Mouse (Mus musculus) gastrocnemius, postnatal 36 days (tissue): Measurements from ENCODE around the gene Klhl31. TPM values are rescaled to one million over a fixed set of nuclear protein-coding genes. Genes with fewer than 3 reads are reported as not detected.

Experiments
- DNase-seq, 2 experiments: peaks; one replicate each; pipeline ENCODE4 v3.0.0; 2022
- intact Hi-C: fragments of 180-260 bp; cut with DNase I; formaldehyde crosslinking; loops from one replicate; pipeline ENCODE4 v1.15.1; 2025
- total RNA-seq, 2 experiments: library from RNA; stranded (reverse); gene quantifications; 2 replicates each; pipeline ENCODE4 v1.2.3; 2021

Klhl31 gene
- total RNA-seq, 2 experiments from 2014 or later: 521 to 528 TPM

DNA sequence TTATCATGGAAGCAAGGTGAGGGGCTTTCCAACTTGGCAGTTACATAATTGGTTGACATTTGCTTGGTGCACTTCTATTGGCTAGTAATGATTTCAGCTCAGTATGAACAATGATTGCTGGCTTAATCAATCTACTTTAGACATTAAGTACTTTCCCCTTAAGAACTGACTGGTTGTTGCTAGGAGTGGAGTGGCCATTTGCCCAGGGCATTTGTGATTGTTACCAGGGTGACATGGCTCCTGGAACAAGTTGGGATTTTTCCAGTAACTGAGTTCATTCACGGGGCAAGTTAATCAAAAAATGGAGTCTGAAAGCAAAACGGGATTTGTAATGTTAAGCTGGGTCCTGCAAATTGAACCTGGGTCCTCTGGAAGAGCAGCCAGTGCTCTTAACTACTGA lies 15.8 kb upstream of the Klhl31 start:
- intact Hi-C loops: no loop called here
- no peak for DNase-seq

GRCm38 (mm10) chr9:77622874-77623273 lies 13.4 kb upstream of the Klhl31 start:
- intact Hi-C loops: no loop called here
- no peak for DNase-seq

DNA sequence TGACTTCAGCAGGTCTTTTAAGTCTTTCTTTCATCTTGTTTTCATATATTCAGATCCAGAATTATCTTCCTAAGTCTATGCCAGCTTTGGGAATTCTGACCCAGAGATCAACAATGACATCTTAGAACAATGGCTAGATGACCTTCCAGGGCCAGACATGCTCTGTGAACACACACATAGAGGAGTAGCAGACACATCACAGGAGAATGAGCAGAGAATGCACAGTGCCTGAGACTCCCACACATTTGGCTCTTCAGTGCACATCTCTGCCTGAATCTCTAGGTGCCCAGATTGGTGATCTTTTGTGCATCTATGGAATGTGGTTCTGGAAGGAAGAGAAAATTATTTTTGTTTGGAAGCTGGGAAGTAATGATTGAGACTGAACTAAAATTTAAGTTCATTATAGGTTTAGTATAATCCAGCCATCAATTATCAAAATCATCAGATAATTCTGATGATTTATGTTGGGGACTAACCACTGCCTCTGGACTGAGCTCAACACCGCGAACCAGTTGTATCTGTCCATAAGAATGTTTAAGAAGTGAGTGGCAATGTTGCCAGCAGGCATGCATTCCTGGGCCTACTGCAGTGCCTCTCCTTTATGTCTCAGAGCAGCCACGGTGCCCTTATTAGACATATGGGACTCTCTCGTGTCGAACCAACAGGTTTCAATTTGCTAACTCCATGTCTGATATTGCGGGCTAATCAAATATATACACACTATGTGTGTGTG lies 12.8 kb upstream of the Klhl31 start:
- intact Hi-C loops: no loop called here
- no peak for DNase-seq

- intact Hi-C loops: no loop called here
Observed at GRCm38 (mm10) chr9:77624171-77624570, 12.1 kb upstream of the Klhl31 start.

GRCm38 (mm10) chr9:77628676-77629075 lies 7.6 kb upstream of the Klhl31 start:
- intact Hi-C loops: no loop called here
- peak in 1 of 2 experiments; percentile 37 for DNase-seq

More at GRCm38 (mm10) chr9:77624171-77624570, 12.1 kb upstream of the Klhl31 start:
- no peak for DNase-seq

DNA sequence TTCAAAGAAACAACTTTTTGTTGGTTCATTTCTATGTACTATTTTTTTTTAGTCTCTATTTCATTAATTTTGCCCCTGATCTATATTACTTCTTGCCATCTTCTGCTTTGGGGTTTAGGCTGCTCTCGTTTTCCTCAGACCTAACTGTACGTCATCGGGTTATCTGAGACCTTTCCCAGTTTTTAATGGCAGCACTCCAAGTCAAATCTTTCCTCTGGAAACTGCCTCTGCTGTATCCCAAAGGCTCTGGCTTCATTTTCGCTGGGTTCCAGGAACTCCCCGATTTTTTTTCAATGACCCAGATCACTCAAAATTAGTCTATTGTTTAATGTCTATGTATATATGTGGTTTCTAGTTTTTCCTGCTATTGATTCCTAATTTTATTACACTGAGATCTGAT lies 6.6 kb upstream of the Klhl31 start:
- intact Hi-C loops: no loop called here
- no peak for DNase-seq

DNA sequence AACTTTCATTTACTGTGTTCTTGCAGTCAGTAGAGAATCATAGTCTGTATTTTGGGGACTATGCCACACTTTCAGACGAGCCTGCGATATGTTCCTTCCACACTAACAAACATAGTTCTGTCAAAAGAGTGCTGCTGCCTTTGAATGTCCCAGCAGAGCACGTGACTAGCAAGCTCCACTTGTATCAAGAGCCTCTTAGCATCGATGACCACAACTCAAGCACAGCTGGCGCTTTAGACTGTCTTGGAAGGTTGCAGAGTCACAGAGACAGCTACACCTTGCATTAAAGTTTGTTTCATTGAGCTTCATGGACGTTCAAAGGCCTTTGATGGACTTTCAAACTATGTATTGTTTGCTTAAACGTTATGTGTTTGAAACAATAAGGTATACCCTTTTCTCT lies 5.5 kb upstream of the Klhl31 start:
- intact Hi-C loops: no loop called here
- DNase-seq: no peak

DNA sequence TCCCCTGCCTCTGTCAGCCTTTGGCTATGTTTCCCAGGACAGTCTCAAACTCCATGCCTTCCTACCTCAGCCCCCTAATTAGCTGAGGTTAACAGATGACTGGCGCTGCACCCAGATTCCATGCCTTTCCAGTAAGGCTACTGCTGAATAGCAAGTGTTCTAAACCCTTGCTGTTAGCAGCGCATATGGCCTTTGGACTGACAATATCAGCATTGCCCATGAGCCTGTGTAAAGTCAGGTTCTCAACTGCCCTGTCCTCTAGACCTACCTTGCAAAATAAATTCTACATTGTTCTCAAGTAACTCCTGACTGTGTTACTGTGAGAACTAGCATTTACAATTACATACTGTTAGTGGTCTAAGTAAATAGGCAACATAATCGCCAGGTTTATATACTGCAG lies 3.9 kb upstream of the Klhl31 start:
- intact Hi-C loops: no loop called here
- DNase-seq: no peak

GRCm38 (mm10) chr9:77636003-77636402 lies 297 bp upstream of the Klhl31 start:
- intact Hi-C loops: loop anchor here (1.0 kb wide), 1 partner anchor 18 kb away; no protein-coding TSS in a partner anchor

GRCm38 (mm10) chr9:77637357-77637756 lies 1.1 kb downstream of the Klhl31 start:
- intact Hi-C loops: no loop called here
- peak; percentile 31 to 35 for DNase-seq

More at GRCm38 (mm10) chr9:77636003-77636402, 297 bp upstream of the Klhl31 start:
- no peak for DNase-seq

DNA sequence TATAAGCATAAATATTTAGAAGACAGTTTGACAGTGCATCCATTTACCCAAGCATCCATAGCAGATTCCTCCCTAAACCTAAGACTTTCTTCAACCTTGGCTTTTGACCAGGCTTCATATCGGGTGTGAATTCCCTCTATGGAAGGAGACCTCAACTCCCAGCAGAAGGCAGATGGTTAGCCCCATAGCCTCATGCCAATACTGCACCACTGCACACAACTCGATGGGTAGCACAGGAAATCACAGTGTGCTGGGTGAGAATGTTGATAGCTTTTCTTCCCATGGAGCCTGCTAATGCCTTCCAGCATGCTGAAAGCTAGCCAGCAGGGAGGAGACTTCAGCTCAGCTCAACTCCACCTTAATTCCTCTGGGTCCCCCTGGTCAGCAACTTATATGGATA lies 8.9 kb downstream of the Klhl31 start:
- no peak for DNase-seq

GRCm38 (mm10) chr9:77651847-77652246 lies 15.5 kb downstream of the Klhl31 start:
- intact Hi-C loops: no loop called here
- DNase-seq: no peak

More for the DNA sequence above, 8.9 kb downstream of the Klhl31 start:
- intact Hi-C loops: no loop called here

DNA sequence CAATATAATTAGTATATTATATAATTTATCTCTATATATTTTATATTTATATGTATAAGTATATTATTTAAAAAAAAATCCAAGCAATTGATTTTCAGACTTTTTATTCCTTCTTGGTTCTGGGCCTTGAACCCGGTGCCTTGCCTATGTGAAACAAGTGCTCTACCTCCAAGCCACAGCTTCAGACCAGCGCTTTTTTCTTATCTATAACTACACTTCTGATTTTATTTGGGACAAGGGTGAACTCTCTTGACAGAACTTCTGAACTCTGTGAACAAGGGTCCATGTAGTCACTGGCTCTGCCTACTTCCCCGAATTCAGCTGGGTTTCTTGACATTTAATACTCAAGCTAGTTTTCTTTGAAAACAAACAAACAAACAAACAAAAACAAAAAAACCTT lies 17.6 kb downstream of the Klhl31 start:
- intact Hi-C loops: no loop called here
- DNase-seq: no peak

- peak in 1 of 2 experiments; percentile 29 for DNase-seq
- intact Hi-C loops: loop anchor here (5.0 kb wide), 1 partner anchor 102 kb away; no protein-coding TSS in a partner anchor
Observed at GRCm38 (mm10) chr9:77655181-77655934, 19.1 kb downstream of the Klhl31 start.

DNA sequence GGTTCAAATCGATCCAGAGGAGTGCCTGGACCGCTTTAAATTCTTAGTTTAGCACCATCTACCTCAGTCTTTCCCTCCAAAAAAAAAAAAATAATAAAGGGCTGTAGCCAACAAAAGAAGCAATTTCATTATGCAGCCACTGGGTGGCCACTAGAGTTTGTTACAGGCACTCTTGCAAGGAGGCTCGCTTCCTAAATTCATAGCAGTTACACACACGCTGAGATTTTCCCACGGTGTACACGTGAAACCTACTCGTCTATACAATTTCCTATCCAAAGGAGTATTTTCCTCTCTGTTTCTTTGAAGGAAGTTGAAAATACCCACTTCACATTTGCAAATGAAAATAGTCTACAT lies 19.6 kb downstream of the Klhl31 start:
- DNase-seq: peak in 1 of 2 experiments; percentile 14
- intact Hi-C loops: loop anchor here (5.0 kb wide), 1 partner anchor 101 kb away; no protein-coding TSS in a partner anchor

DNA sequence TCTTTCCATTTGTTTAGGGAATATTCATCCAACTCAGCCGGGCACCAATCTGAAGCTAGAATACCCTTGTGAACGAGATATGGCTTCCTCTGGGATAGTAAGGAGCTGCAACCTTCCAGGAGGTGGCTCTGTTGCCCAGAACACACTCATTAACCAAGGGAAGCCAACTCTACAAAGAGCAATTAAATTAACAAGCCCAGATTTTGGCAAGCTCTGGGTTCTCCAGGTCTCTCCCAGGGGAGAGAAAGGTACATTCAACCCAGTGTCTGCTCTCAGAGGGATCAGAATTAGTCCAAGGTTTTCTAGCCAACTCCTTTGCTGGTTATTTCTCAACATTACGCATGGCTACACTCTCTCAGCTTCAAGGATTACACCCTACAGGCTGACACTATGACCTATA lies 26.6 kb downstream of the Klhl31 start:
- intact Hi-C loops: loop anchor here (5.0 kb wide), 1 partner anchor 84 kb away; no protein-coding TSS in a partner anchor
- no peak for DNase-seq

DNA sequence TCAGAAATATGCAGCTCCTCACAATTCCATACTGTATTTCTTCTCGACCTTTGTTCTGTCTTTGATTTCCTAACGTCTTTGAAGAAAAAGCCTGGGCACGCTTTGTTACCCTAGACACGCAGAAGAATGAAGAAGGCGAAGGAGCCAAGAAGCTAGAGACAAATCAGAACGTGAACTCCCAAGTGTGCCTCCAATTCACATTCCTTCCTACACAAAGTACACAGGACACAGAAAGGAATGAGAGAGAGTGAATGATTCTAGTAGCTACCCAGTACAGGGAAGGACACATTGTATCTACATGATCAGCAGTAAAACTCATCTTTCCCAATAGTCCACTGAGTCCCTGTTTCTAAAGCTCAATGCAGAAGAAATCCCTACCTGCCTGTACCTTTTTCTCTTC lies 33.8 kb downstream of the Klhl31 start:
- DNase-seq: no peak
- intact Hi-C loops: no loop called here

- no peak for DNase-seq
- intact Hi-C loops: no loop called here
Observed at GRCm38 (mm10) chr9:77671004-77671403, 34.7 kb downstream of the Klhl31 start.

DNA sequence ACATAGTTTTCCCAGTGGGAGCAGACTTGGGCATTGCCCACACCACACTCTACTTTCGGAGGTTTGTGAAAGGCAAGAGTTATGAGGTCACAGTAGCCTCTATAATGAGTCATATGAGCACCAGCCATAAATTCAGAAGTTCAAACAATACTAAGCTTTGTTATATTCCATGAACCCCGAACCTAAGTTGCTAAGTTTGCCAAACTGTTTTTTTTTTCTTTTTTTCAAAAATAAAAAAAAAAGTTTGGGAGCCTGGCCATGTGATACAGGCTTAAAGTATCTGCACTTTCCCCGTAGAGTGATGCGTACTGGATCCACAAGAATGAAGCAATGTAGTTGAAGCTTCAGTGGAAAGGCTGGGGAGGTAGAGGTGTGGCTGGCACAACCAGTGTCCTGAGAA lies 36.9 kb downstream of the Klhl31 start:
- DNase-seq: no peak
- intact Hi-C loops: no loop called here

DNA sequence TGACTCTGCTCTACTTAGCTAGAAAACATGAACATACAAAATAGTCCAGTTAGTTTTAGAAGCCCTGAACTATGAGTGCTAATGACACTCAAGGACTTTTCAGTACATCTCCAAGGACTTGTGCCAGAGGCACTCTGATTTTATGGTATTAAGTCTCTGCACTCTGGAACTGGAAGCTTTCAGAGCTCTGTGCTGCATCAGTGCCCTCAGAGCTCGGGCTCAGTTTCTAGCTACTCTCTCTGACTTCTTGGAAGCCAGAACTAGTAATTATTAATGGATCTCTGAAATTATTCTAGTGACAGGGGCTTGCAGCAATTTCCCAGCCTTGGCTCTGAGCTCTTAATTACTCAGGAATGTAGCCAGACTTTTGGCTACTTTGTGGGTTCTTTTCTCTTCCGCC lies 37.7 kb downstream of the Klhl31 start:
- DNase-seq: no peak
- intact Hi-C loops: no loop called here

DNA sequence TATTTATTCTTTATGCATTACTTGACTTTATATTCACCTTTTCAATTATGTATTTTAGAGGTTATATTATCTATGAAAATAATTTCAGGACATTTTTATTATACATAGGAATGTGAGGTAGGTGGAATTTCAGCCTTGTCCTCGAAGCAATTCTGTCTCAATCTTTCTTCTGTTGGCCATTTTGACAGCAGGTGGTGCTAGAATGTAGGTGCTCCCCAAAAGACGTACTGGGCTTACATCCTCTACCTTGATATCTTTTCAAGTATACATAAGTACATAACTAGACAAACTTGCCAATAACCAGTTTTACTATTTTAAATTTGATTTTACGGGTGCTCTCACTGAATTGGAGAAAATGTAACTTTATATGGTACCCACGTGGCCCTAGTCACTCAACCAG lies 48.6 kb downstream of the Klhl31 start:
- DNase-seq: no peak
- intact Hi-C loops: no loop called here
